Mouse (Mus musculus) retina, adult 2 months (tissue): ENCODE measurements around the gene Pdk4.

ENCODE experiments used
- DNase-seq: peaks from one replicate; pipeline ENCODE4 v3.0.0-alpha.2; 2012; ENCODE audit warnings: low read depth, low spot score

The Pdk4 gene

GRCm38 (mm10) chr6:5495961-5496853, at the start of gene Pdk4:
Gene Pdk4 (minus strand): TSS chr6:5496309.
- no peak for DNase-seq

GRCm38 (mm10) chr6:5537855-5538365, 41.8 kb upstream of the Pdk4 start:
- no peak for DNase-seq

DNA sequence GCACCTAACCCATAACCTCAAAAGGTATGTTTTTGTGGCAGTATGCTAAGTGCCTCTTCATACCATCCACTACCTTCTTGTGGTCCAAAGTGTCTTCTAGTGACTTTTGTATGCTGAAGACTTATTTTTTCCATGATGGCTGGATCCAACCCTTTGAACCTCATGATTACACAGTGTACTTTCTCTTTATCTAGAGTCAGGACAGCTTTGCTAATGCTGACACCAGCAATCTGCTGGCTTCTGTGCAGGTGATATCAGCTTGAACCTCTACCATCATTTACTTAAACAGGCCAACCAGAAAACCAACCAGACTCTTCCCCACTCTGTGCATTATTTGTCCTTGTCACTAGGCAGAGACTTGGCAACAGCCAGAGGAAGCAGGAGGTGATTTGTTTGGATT, 39.6 kb upstream of the Pdk4 start:
- DNase-seq, result no peak

DNA sequence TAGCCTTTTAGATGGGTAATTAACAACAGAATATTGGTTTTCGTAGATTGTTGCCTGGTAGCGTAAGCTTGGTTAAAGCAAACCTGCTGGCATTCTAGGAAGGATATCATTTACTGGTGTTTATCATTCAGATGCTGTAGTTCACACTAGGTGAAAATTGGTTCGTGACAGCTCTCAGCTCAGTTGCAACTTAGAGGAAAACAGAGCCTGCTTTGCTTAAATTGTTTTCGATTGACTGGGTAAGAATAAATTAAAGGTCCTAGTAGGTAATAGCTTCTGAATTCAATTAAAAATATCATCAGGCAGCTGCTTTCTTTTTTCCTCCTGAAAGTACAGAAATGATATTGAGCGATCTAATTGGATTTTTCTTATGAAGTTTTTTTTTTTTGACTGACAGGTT, 21.0 kb upstream of the Pdk4 start:
- DNase-seq, result no peak

- no peak for DNase-seq
These were observed 13.6 kb upstream of the Pdk4 start for GRCm38 (mm10) chr6:5509757-5510156.

GRCm38 (mm10) chr6:5509303-5509702, 13.2 kb upstream of the Pdk4 start:
- DNase-seq, result no peak

- no peak for DNase-seq
These were observed 11.7 kb upstream of the Pdk4 start for GRCm38 (mm10) chr6:5507821-5508220.

GRCm38 (mm10) chr6:5506271-5506670, 10.2 kb upstream of the Pdk4 start:
- no peak for DNase-seq

DNA sequence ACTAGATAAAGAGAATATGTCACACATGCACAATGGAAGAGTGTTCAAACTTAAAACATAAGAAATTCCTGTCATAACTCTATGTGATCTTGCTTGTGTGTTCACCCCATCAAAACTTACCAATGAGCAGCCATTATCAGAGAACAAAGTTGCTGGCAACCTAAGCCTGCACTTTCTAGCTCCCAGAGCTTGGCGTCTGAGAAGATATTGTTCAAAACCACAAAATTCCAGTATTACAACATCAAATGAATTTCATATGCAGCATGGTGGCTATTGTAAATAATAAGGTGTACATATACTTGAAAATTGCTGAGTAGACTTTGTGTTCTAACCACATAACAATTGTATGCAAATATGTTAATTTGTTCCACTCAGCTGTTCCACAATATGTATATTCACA, 6.7 kb upstream of the Pdk4 start:
- no peak for DNase-seq

DNA sequence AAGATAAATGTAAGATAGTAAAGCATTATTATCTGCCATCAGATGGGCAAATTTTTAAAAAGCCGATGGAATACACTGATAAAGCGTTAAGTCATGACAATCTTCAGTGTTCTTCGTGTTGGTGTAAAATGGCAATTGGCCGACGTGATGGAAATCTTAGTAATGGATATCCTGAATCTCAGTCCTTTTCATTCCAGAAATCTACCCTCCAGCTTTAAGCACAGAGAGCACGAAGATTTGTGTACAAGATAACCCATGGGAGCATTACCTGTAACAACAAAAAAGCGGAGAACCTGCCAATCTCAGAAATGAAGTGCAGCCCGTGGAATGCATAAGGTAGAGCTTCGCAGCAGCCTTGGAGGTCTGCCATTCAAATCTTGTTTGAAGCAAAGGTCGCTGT, 5.4 kb upstream of the Pdk4 start:
- DNase-seq, result no peak

GRCm38 (mm10) chr6:5498740-5499139, 2.6 kb upstream of the Pdk4 start:
- DNase-seq, result no peak

- no peak for DNase-seq
These were observed 736 bp upstream of the Pdk4 start for GRCm38 (mm10) chr6:5496854-5497235.

- DNase-seq, result no peak
These were observed 11.1 kb downstream of the Pdk4 start for GRCm38 (mm10) chr6:5485028-5485427.

DNA sequence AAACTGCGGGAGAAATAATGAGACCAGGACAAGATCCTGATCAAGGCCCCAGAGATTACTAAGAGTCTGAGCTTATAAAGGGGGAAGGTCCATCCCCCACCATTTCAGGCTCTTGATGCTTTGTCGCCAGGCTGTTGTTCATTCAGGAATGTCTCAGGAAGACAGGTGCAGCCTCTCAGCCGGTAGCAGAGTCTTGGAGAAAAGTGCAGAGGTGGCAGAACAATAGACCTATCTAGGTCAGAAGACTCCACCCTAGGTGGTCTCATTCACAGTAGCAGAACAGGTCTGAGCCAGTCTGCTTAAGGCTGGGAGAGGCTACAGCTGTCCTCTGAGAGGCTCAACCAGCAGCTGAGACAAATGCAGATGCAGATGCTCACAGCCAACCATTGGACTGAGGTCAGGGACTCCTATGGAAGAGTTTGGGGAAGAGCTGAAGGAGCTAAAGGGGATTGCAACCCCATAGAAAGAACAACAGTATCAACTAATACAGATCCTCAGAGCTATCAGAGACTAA, 13.8 kb downstream of the Pdk4 start:
- no peak for DNase-seq

GRCm38 (mm10) chr6:5481066-5481465, 15.0 kb downstream of the Pdk4 start:
- no peak for DNase-seq

GRCm38 (mm10) chr6:5474021-5474420, 22.1 kb downstream of the Pdk4 start:
- no peak for DNase-seq

GRCm38 (mm10) chr6:5472692-5473091, 23.4 kb downstream of the Pdk4 start:
- no peak for DNase-seq

DNA sequence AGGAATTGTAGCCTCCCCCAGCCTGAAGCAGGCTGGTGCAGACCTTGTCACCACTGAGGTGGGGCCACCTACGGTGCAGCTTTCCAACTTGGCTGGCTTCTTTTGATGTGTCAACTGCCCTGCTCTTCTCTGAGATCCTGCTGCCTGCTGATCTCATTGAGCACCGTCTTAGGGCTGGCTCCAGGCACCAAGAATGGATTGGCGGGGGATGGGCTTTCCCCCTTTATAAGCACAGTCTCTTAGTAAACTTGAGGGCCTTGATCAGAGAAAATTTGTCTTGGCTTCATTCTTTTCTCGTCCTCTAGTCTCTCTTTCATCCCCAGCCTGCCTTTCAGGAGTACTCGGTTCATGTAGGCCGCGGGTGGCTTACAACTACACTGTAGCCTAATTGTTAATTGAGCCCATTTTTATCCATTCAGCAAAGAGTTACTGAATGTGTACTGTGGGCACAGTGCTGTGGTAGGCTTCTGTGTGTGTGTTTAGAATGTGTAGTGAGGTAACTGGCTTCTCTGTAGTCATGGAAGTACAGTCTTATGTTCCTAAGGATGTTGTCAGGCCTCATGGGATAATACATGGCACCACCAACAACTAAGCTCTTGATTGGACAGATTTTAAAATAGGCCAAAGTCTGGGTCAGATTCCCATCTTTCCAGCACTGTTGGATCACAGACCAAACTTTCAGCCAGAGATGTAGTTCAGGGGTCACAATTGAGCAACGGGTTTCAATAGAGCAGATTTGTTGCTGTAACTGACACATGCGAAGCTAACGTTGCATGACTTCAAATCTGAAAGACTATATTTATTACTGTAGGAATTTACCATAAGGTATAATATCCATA, 25.4 kb downstream of the Pdk4 start:
- no peak for DNase-seq

DNA sequence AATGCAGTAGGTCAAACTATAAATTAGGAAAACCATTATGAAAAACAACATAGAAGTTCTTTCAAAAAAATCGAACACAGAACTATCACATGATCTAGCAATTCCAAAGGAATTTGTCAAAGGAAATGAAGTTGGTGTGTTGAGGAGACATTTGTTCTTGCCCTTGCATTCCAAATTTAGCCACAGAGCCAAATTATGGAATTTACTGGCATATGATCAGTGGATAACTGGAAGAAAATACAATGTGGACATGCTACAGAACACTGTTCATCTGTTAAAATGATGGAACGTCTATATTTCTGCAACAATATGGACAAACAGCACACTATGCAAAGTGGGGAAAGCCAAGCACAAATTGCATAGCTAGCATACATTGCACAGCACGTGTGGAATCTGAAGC, 40.3 kb downstream of the Pdk4 start:
- DNase-seq, result no peak

- no peak for DNase-seq
These were observed 46.2 kb downstream of the Pdk4 start for GRCm38 (mm10) chr6:5449878-5450277.

DNA sequence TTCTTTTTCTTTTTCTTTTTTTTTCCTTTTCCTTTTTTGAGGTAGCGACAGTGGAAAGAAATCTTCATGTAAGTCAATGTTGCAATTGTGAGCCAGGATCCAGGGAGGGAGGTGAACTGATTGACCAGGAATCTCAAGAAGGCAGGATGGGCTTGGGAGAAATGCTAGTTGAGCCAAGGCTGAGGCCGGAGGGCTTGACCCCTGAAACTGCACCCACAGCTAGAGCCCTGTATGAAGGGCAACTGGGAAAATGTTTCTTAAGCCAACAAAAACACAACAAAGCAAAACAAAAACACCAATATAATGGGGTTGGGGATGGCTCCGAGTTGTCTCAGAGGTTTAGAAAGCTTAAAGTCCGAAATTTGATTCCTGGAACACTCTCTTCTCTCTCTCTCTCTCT, 47.7 kb downstream of the Pdk4 start:
- DNase-seq, result no peak

DNA sequence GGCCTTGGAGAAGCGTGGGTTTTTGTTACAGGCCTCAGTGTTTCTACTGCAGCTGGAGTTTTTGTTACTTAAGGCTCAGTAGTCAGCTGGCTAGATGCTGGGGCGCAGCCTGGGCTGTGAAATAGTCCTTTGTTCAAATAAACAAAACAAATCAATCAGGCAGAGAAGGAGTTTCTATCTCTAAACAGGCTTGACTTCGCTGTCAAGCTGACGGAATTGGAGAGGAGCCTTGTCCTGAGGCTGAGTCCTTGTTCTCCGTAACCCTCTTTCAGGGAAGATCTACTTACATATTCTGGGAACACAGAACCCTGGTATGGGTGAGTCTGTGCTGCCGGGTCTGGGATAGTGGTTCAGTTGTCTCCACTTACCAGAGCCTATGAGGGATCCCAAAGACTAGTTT, 48.6 kb downstream of the Pdk4 start:
- DNase-seq, result no peak
